Mouse (Mus musculus) liver, embryonic 15.5 days (tissue): ENCODE measurements around the gene Gm884. TPM values are rescaled to one million over a fixed set of nuclear protein-coding genes. Genes with fewer than 3 reads are reported as not detected.

Experiments
- ATAC-seq: fragments of 200-750 bp; cut with Nextera tagmentation; 2 replicates; pipeline ENCODE4 v1.8.0; 2017; ENCODE audit warnings: moderate number of reproducible peaks, mild to moderate bottlenecking, moderate library complexity; ENCODE audit not compliant: insufficient read depth
- H3K27ac ChIP-seq: fragments of 300-500 bp; sonication (generic); replicated peaks from 2 replicates; pipeline ENCODE4 v1.5.1; 2015; ENCODE audit warnings: mild to moderate bottlenecking, inconsistent platforms
- H3K27me3 ChIP-seq: fragments of 300-500 bp; sonication (generic); 2 replicates; pipeline ENCODE4 v1.6.1; 2015; ENCODE audit warnings: mild to moderate bottlenecking, inconsistent platforms
- H3K36me3 ChIP-seq: fragments of 300-500 bp; sonication (generic); replicated peaks from 2 replicates; pipeline ENCODE4 v1.6.1; 2015; ENCODE audit warnings: moderate library complexity, mild to moderate bottlenecking, inconsistent platforms
- H3K4me1 ChIP-seq: fragments of 300-500 bp; sonication (generic); replicated peaks from 2 replicates; pipeline ENCODE4 v1.6.1; 2015; ENCODE audit warnings: inconsistent platforms
- H3K4me2 ChIP-seq: fragments of 300-500 bp; sonication (generic); 2 replicates; pipeline ENCODE4 v1.6.1; 2015; ENCODE audit warnings: moderate library complexity, mild to moderate bottlenecking, inconsistent platforms
- H3K4me3 ChIP-seq: fragments of 300-500 bp; sonication (generic); replicated peaks from 2 replicates; pipeline ENCODE4 v1.5.1; 2015; ENCODE audit warnings: mild to moderate bottlenecking, inconsistent platforms
- H3K9ac ChIP-seq: fragments of 300-500 bp; sonication (generic); 2 replicates; pipeline ENCODE4 v1.6.1; 2015; ENCODE audit warnings: moderate library complexity, mild to moderate bottlenecking, inconsistent platforms
- H3K9me3 ChIP-seq: fragments of 300-500 bp; sonication (generic); replicated peaks from 2 replicates; pipeline ENCODE4 v1.6.1; 2016; ENCODE audit warnings: inconsistent platforms
- WGBS: fragments of 180-500 bp; shearing (Covaris S2); methylation state at CpG from one replicate; pipeline ENCODE4 v1.1.7; 2015; ENCODE audit warnings: mixed read lengths; ENCODE audit not compliant: insufficient replicate concordance; 5-methylcytosine and 5-hydroxymethylcytosine counted together
- polyA plus RNA-seq: library from polyadenylated mRNA; unstranded; fragments of >200 nt; fragmentation: Nextera tagmentation; extraction: Ambion mirVana; gene quantifications from 2 replicates; pipeline ENCODE4 v1.2.1, GENCODE M21; 2015

Gene Gm884
- polyA plus RNA-seq, result not detected in 2 replicates

- H3K9ac ChIP-seq, result no peak within 1 kb of the TSS
- WGBS, result 58% methylated on average over 9 of the region's 9 CpGs
- H3K27ac ChIP-seq, result no peak within 1 kb of the TSS
- no peak within 1 kb of the TSS for H3K4me2 ChIP-seq
- H3K9me3 ChIP-seq, result no peaks in the 10 kb centered on the region
- H3K36me3 ChIP-seq, result no peaks in the 10 kb centered on the region
- H3K27me3 ChIP-seq, result no peaks in the 10 kb centered on the region
- ATAC-seq, result no peak
- H3K4me1 ChIP-seq, result no peaks in the 10 kb centered on the region
- H3K4me3 ChIP-seq, result no peak within 1 kb of the TSS
Measured at GRCm38 (mm10) chr11:103621040-103621439, at the start of gene Gm884. TSS of gene Gm884 (minus strand) at chr11:103621140.

- Histone ChIP-seq H3K4me1 (no peaks in the 10 kb centered on the region), H3K36me3 (no peaks in the 10 kb centered on the region), H3K4me2 (no peak overlapping the region), H3K9ac (no peak overlapping the region), H3K9me3 (no peaks in the 10 kb centered on the region), H3K27me3 (peaks cover 10% of the 10 kb centered on the region; the same call in 1 of the 2 replicates), H3K27ac (no peak overlapping the region), H3K4me3 (no peak overlapping the region)
- 51% methylated on average over 13 of the region's 13 CpGs for WGBS
- ATAC-seq, result no peak
Measured at GRCm38 (mm10) chr11:103666907-103667426, 46.0 kb upstream of the Gm884 start.

- H3K36me3 ChIP-seq, result no peaks in the 10 kb centered on the region
- no peak for ATAC-seq
Measured at GRCm38 (mm10) chr11:103666181-103666906, 45.4 kb upstream of the Gm884 start.

GRCm38 (mm10) chr11:103665695-103666094, 44.8 kb upstream of the Gm884 start:
- Histone ChIP-seq H3K4me1 (no peaks in the 10 kb centered on the region), H3K9me3 (no peaks in the 10 kb centered on the region), H3K36me3 (no peaks in the 10 kb centered on the region), H3K4me2 (no peak overlapping the region), H3K4me3 (no peak overlapping the region), H3K9ac (no peak overlapping the region), H3K27me3 (peaks cover 10% of the 10 kb centered on the region; the same call in 1 of the 2 replicates), H3K27ac (no peak overlapping the region)
- ATAC-seq, result no peak
- WGBS, result 33% methylated on average over 1 of the region's 1 CpGs

More at GRCm38 (mm10) chr11:103666181-103666906, 45.4 kb upstream of the Gm884 start:
- Histone ChIP-seq H3K4me2 (no peak overlapping the region), H3K4me1 (no peaks in the 10 kb centered on the region), H3K9ac (no peak overlapping the region), H3K27ac (no peak overlapping the region), H3K4me3 (no peak overlapping the region), H3K9me3 (no peaks in the 10 kb centered on the region), H3K27me3 (peaks cover 10% of the 10 kb centered on the region; the same call in 1 of the 2 replicates)
- 36% methylated on average over 10 of the region's 10 CpGs for WGBS

GRCm38 (mm10) chr11:103663119-103663518, 42.2 kb upstream of the Gm884 start:
- H3K9ac ChIP-seq, result no peak overlapping the region
- no peaks in the 10 kb centered on the region for H3K36me3 ChIP-seq
- 69% methylated on average over 8 of the region's 8 CpGs for WGBS
- no peaks in the 10 kb centered on the region for H3K4me1 ChIP-seq
- no peak overlapping the region for H3K4me2 ChIP-seq
- peaks cover 10% of the 10 kb centered on the region for H3K27me3 ChIP-seq
- no peak overlapping the region for H3K27ac ChIP-seq
- ATAC-seq, result no peak
- H3K9me3 ChIP-seq, result no peaks in the 10 kb centered on the region
- H3K4me3 ChIP-seq, result no peak overlapping the region

GRCm38 (mm10) chr11:103662546-103662945, 41.6 kb upstream of the Gm884 start:
- Histone ChIP-seq H3K9me3 (no peaks in the 10 kb centered on the region), H3K27ac (no peak overlapping the region), H3K4me3 (no peak overlapping the region), H3K4me1 (no peaks in the 10 kb centered on the region), H3K36me3 (no peaks in the 10 kb centered on the region), H3K4me2 (no peak overlapping the region), H3K9ac (no peak overlapping the region), H3K27me3 (peaks cover 9% of the 10 kb centered on the region)
- ATAC-seq, result no peak
- 62% methylated on average over 5 of the region's 5 CpGs for WGBS

GRCm38 (mm10) chr11:103661863-103662262, 40.9 kb upstream of the Gm884 start:
- 40% methylated on average over 4 of the region's 4 CpGs for WGBS

GRCm38 (mm10) chr11:103658189-103658588, 37.2 kb upstream of the Gm884 start:
- ATAC-seq, result no peak
- 63% methylated on average over 7 of the region's 7 CpGs for WGBS
- Histone ChIP-seq H3K9ac (no peak overlapping the region), H3K4me3 (no peak overlapping the region), H3K4me1 (no peaks in the 10 kb centered on the region), H3K36me3 (no peaks in the 10 kb centered on the region), H3K4me2 (no peak overlapping the region), H3K27me3 (peaks cover 10% of the 10 kb centered on the region), H3K27ac (no peak overlapping the region), H3K9me3 (no peaks in the 10 kb centered on the region)

More at GRCm38 (mm10) chr11:103661863-103662262, 40.9 kb upstream of the Gm884 start:
- H3K4me2 ChIP-seq, result no peak overlapping the region
- H3K4me3 ChIP-seq, result no peak overlapping the region
- no peak for ATAC-seq
- peaks cover 6% of the 10 kb centered on the region for H3K27me3 ChIP-seq
- no peaks in the 10 kb centered on the region for H3K36me3 ChIP-seq
- no peaks in the 10 kb centered on the region for H3K9me3 ChIP-seq
- H3K27ac ChIP-seq, result no peak overlapping the region
- no peaks in the 10 kb centered on the region for H3K4me1 ChIP-seq
- no peak overlapping the region for H3K9ac ChIP-seq

GRCm38 (mm10) chr11:103656520-103656919, 35.6 kb upstream of the Gm884 start:
- Histone ChIP-seq H3K9me3 (no peaks in the 10 kb centered on the region), H3K4me1 (no peaks in the 10 kb centered on the region), H3K36me3 (no peaks in the 10 kb centered on the region), H3K27ac (no peak overlapping the region), H3K9ac (no peak overlapping the region), H3K27me3 (peaks cover 26% of the 10 kb centered on the region), H3K4me2 (no peak overlapping the region), H3K4me3 (no peak overlapping the region)
- no peak for ATAC-seq
- WGBS, result 9% methylated on average over 3 of the region's 3 CpGs

- 55% methylated on average over 10 of the region's 10 CpGs for WGBS
- H3K27ac ChIP-seq, result no peak overlapping the region
- H3K9ac ChIP-seq, result no peak overlapping the region
- no peaks in the 10 kb centered on the region for H3K9me3 ChIP-seq
- H3K36me3 ChIP-seq, result no peaks in the 10 kb centered on the region
- peaks cover 57% of the 10 kb centered on the region for H3K27me3 ChIP-seq
- no peak for ATAC-seq
- no peaks in the 10 kb centered on the region for H3K4me1 ChIP-seq
- no peak overlapping the region for H3K4me3 ChIP-seq
- no peak overlapping the region for H3K4me2 ChIP-seq
Measured at GRCm38 (mm10) chr11:103653359-103653965, 32.5 kb upstream of the Gm884 start.

- no peak for ATAC-seq
- WGBS, result 60% methylated on average over 6 of the region's 6 CpGs
- Histone ChIP-seq H3K4me1 (no peaks in the 10 kb centered on the region), H3K36me3 (no peaks in the 10 kb centered on the region), H3K4me3 (no peak overlapping the region), H3K9ac (no peak overlapping the region), H3K27me3 (peaks cover 77% of the 10 kb centered on the region), H3K27ac (no peak overlapping the region), H3K4me2 (no peak overlapping the region), H3K9me3 (no peaks in the 10 kb centered on the region)
Measured at GRCm38 (mm10) chr11:103651426-103651825, 30.5 kb upstream of the Gm884 start.
